Mouse (Mus musculus): ENCODE measurements around the gene Gm20696. TPM values are rescaled to one million over a fixed set of nuclear protein-coding genes. Genes with fewer than 3 reads are reported as not detected.

Gene Gm20696
- polyA plus RNA-seq, 1 experiment from 2014 or later, result 2.5 TPM

DNA sequence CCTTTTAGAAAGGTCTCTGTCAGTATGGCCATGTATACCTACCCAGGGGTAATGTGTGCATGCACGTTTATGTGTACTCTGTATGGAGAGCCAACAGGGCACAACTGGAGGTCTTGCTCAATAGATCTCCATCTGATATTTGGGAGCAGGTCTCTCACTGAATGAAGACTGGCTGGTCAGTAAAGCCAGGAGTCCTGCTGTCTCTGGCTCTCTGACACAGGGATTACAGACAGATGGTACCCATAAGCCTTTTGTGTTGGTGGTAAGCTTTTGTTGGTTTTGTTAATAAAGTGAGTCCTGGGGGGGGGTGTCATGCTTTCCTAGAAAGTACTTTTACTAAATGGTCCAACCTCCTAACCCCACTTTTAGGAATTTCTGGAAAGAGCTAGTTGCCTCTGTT, 389.3 kb downstream of the Gm20696 start:
- no peak for ATAC-seq (replicated peaks; ENCODE audit: insufficient number of reproducible peaks, low FRiP score, low TSS enrichment, low read depth)
- no peaks in the 10 kb centered on the region for H3K27me3 ChIP-seq (ENCODE audit: control insufficient read depth, insufficient read depth, low read length)
- DNase-seq (ENCODE audit: low spot score), result no peak
- WGBS, result 88% methylated on average over 1 of the region's 1 CpGs
- no peaks in the 10 kb centered on the region for H3K9me3 ChIP-seq (replicated peaks; ENCODE audit: control insufficient read depth, low read length)
- H3K36me3 ChIP-seq (replicated peaks; ENCODE audit: control insufficient read depth, insufficient read depth, low read depth, low read length), result no peaks in the 10 kb centered on the region
- H3K9ac ChIP-seq (replicated peaks; ENCODE audit: low read length), result no peak overlapping the region
- H3K4me2 ChIP-seq (ENCODE audit: low read depth, low read length), result no peak overlapping the region
- H3K4me1 ChIP-seq (ENCODE audit: control insufficient read depth, insufficient read depth, low read length), result no peaks in the 10 kb centered on the region; the same call in 1 of the 2 replicates
- no peak overlapping the region for H3K4me3 ChIP-seq (ENCODE audit: low read depth, low read length)
- no peak overlapping the region for H3K27ac ChIP-seq (replicated peaks; ENCODE audit: low read depth, low read length)

DNA sequence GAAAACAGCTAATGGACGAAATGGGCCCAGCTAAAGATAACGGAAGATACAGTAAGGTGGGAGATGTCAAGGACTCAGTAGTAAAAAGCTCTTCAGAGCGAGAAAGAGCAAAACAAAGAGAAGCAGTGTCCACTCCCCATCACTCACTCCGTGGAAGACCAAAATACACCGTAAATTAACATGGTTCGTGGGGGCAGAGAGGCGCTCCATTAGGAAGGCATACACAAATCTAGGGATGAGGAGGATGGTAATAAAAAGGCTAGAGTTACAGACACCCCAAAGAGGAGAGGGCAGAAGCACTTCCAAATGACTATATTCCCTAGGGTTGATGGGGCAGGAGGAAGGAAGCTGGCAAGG, 390.3 kb downstream of the Gm20696 start:
- no peak overlapping the region for H3K4me2 ChIP-seq (ENCODE audit: low read depth, low read length)

GRCm38 (mm10) chr6:99275381-99276296, 391.0 kb downstream of the Gm20696 start:
- no peak for ATAC-seq (replicated peaks; ENCODE audit: insufficient number of reproducible peaks, low FRiP score, low TSS enrichment, low read depth)
- DNase-seq (ENCODE audit: low spot score), result no peak
- H3K4me1 ChIP-seq (ENCODE audit: control insufficient read depth, insufficient read depth, low read length), result no peaks in the 10 kb centered on the region; the same call in 1 of the 2 replicates
- H3K9me3 ChIP-seq (replicated peaks; ENCODE audit: control insufficient read depth, low read length), result no peaks in the 10 kb centered on the region
- H3K36me3 ChIP-seq (replicated peaks; ENCODE audit: control insufficient read depth, insufficient read depth, low read depth, low read length), result no peaks in the 10 kb centered on the region
- no peaks in the 10 kb centered on the region for H3K27me3 ChIP-seq (ENCODE audit: control insufficient read depth, insufficient read depth, low read length)
- no peak overlapping the region for H3K9ac ChIP-seq (replicated peaks; ENCODE audit: low read length)
- 60% methylated on average over 21 of the region's 21 CpGs for WGBS
- no peak overlapping the region for H3K27ac ChIP-seq (replicated peaks; ENCODE audit: low read depth, low read length)
- no peak overlapping the region for H3K4me2 ChIP-seq (ENCODE audit: low read depth, low read length)
- no peak overlapping the region for H3K4me3 ChIP-seq (ENCODE audit: low read depth, low read length)

More for the DNA sequence above, 390.3 kb downstream of the Gm20696 start:
- no peak overlapping the region for H3K9ac ChIP-seq (replicated peaks; ENCODE audit: low read length)
- H3K4me3 ChIP-seq (ENCODE audit: low read depth, low read length), result no peak overlapping the region
- DNase-seq (ENCODE audit: low spot score) (no peak), ATAC-seq (replicated peaks; ENCODE audit: insufficient number of reproducible peaks, low FRiP score, low TSS enrichment, low read depth) (no peak)
- no peaks in the 10 kb centered on the region for H3K36me3 ChIP-seq (replicated peaks; ENCODE audit: control insufficient read depth, insufficient read depth, low read depth, low read length)
- H3K4me1 ChIP-seq (ENCODE audit: control insufficient read depth, insufficient read depth, low read length), result no peaks in the 10 kb centered on the region; the same call in 1 of the 2 replicates
- H3K27me3 ChIP-seq (ENCODE audit: control insufficient read depth, insufficient read depth, low read length), result no peaks in the 10 kb centered on the region
- WGBS, result 76% methylated on average over 7 of the region's 7 CpGs
- H3K27ac ChIP-seq (replicated peaks; ENCODE audit: low read depth, low read length), result no peak overlapping the region
- H3K9me3 ChIP-seq (replicated peaks; ENCODE audit: control insufficient read depth, low read length), result no peaks in the 10 kb centered on the region

DNA sequence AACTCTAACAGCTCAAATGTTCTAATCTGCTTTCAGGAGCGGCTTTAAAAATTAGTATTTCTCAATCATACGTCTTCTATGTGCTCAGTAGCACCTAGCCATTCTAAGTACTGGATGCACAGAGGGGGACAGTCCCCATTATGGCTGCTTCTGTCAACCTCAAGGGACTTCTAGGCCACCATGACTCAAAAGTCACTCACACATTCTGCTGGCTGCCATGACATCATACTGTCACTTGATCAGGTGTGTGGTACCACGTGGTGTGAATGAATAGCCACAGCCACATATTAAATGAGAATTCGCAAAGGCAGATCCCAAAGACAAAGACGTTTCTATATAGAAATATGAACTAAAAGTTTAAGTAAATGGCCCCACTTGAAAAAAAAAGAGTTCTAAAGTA, 391.9 kb downstream of the Gm20696 start:
- H3K27me3 ChIP-seq (ENCODE audit: control insufficient read depth, insufficient read depth, low read length), result no peaks in the 10 kb centered on the region
- H3K9me3 ChIP-seq (replicated peaks; ENCODE audit: control insufficient read depth, low read length), result no peaks in the 10 kb centered on the region
- WGBS, result 88% methylated on average over 5 of the region's 5 CpGs
- ATAC-seq (replicated peaks; ENCODE audit: insufficient number of reproducible peaks, low FRiP score, low TSS enrichment, low read depth), result no peak
- H3K36me3 ChIP-seq (replicated peaks; ENCODE audit: control insufficient read depth, insufficient read depth, low read depth, low read length), result no peaks in the 10 kb centered on the region
- H3K9ac ChIP-seq (replicated peaks; ENCODE audit: low read length), result no peak overlapping the region
- no peak for DNase-seq (ENCODE audit: low spot score)
- no peak overlapping the region for H3K27ac ChIP-seq (replicated peaks; ENCODE audit: low read depth, low read length)
- H3K4me2 ChIP-seq (ENCODE audit: low read depth, low read length), result no peak overlapping the region
- H3K4me1 ChIP-seq (ENCODE audit: control insufficient read depth, insufficient read depth, low read length), result no peaks in the 10 kb centered on the region; the same call in 1 of the 2 replicates
- no peak overlapping the region for H3K4me3 ChIP-seq (ENCODE audit: low read depth, low read length)

GRCm38 (mm10) chr6:99274222-99274621, 392.4 kb downstream of the Gm20696 start:
- Histone ChIP-seq H3K9me3 (replicated peaks; ENCODE audit: control insufficient read depth, low read length) (no peaks in the 10 kb centered on the region), H3K4me3 (ENCODE audit: low read depth, low read length) (no peak overlapping the region), H3K9ac (replicated peaks; ENCODE audit: low read length) (no peak overlapping the region), H3K27ac (replicated peaks; ENCODE audit: low read depth, low read length) (no peak overlapping the region), H3K4me1 (ENCODE audit: control insufficient read depth, insufficient read depth, low read length) (no peaks in the 10 kb centered on the region; the same call in 1 of the 2 replicates), H3K4me2 (ENCODE audit: low read depth, low read length) (no peak overlapping the region), H3K36me3 (replicated peaks; ENCODE audit: control insufficient read depth, insufficient read depth, low read depth, low read length) (no peaks in the 10 kb centered on the region), H3K27me3 (ENCODE audit: control insufficient read depth, insufficient read depth, low read length) (no peaks in the 10 kb centered on the region)
- 71% methylated on average over 6 of the region's 6 CpGs for WGBS
- DNase-seq (ENCODE audit: low spot score) (no peak), ATAC-seq (replicated peaks; ENCODE audit: insufficient number of reproducible peaks, low FRiP score, low TSS enrichment, low read depth) (no peak)

- Histone ChIP-seq H3K4me3 (ENCODE audit: low read depth, low read length) (no peak overlapping the region), H3K9ac (replicated peaks; ENCODE audit: low read length) (no peak overlapping the region), H3K27me3 (ENCODE audit: control insufficient read depth, insufficient read depth, low read length) (no peaks in the 10 kb centered on the region), H3K9me3 (replicated peaks; ENCODE audit: control insufficient read depth, low read length) (no peaks in the 10 kb centered on the region), H3K4me1 (ENCODE audit: control insufficient read depth, insufficient read depth, low read length) (peaks cover 2% of the 10 kb centered on the region), H3K4me2 (ENCODE audit: low read depth, low read length) (no peak overlapping the region), H3K27ac (replicated peaks; ENCODE audit: low read depth, low read length) (no peak overlapping the region), H3K36me3 (replicated peaks; ENCODE audit: control insufficient read depth, insufficient read depth, low read depth, low read length) (no peaks in the 10 kb centered on the region)
- ATAC-seq (replicated peaks; ENCODE audit: insufficient number of reproducible peaks, low FRiP score, low TSS enrichment, low read depth) (no peak), DNase-seq (ENCODE audit: low spot score) (peak; percentile 36)
- 49% methylated on average over 5 of the region's 5 CpGs for WGBS
Observed at GRCm38 (mm10) chr6:99273177-99273576, 393.4 kb downstream of the Gm20696 start.

- H3K36me3 ChIP-seq (replicated peaks; ENCODE audit: control insufficient read depth, insufficient read depth, low read depth, low read length), result no peaks in the 10 kb centered on the region
- WGBS, result 78% methylated on average over 3 of the region's 3 CpGs
- no peak overlapping the region for H3K9ac ChIP-seq (replicated peaks; ENCODE audit: low read length)
- ATAC-seq (replicated peaks; ENCODE audit: insufficient number of reproducible peaks, low FRiP score, low TSS enrichment, low read depth) (no peak), DNase-seq (ENCODE audit: low spot score) (no peak)
- no peak overlapping the region for H3K4me3 ChIP-seq (ENCODE audit: low read depth, low read length)
- no peaks in the 10 kb centered on the region for H3K9me3 ChIP-seq (replicated peaks; ENCODE audit: control insufficient read depth, low read length)
- no peak overlapping the region for H3K27ac ChIP-seq (replicated peaks; ENCODE audit: low read depth, low read length)
- peaks cover 2% of the 10 kb centered on the region for H3K4me1 ChIP-seq (ENCODE audit: control insufficient read depth, insufficient read depth, low read length)
- no peaks in the 10 kb centered on the region for H3K27me3 ChIP-seq (ENCODE audit: control insufficient read depth, insufficient read depth, low read length)
- H3K4me2 ChIP-seq (ENCODE audit: low read depth, low read length), result no peak overlapping the region
Observed at GRCm38 (mm10) chr6:99272174-99272573, 394.4 kb downstream of the Gm20696 start.

- no peaks in the 10 kb centered on the region for H3K36me3 ChIP-seq (replicated peaks; ENCODE audit: control insufficient read depth, insufficient read depth, low read depth, low read length)
- no peaks in the 10 kb centered on the region for H3K9me3 ChIP-seq (replicated peaks; ENCODE audit: control insufficient read depth, low read length)
- no peak overlapping the region for H3K4me2 ChIP-seq (ENCODE audit: low read depth, low read length)
- H3K9ac ChIP-seq (replicated peaks; ENCODE audit: low read length), result no peak overlapping the region
- H3K4me1 ChIP-seq (ENCODE audit: control insufficient read depth, insufficient read depth, low read length), result peaks cover 2% of the 10 kb centered on the region
- 62% methylated on average over 7 of the region's 7 CpGs for WGBS
- no peak for ATAC-seq (replicated peaks; ENCODE audit: insufficient number of reproducible peaks, low FRiP score, low TSS enrichment, low read depth)
- no peak overlapping the region for H3K4me3 ChIP-seq (ENCODE audit: low read depth, low read length)
- H3K27me3 ChIP-seq (ENCODE audit: control insufficient read depth, insufficient read depth, low read length), result no peaks in the 10 kb centered on the region
- no peak for DNase-seq (ENCODE audit: low spot score)
- H3K27ac ChIP-seq (replicated peaks; ENCODE audit: low read depth, low read length), result no peak overlapping the region
Observed at GRCm38 (mm10) chr6:99271741-99272140, 394.9 kb downstream of the Gm20696 start.

Measured in embryonic facial prominence, embryonic 11.5 days (tissue).